21 mouse cellular contexts compared by ENCODE assay signal in genomic region chr3:150151823-150152158, GRCm38 (mm10).
"Had no signal": no experiment of that assay in that cellular context is flagged by ENCODE, and none has a peak within 500 bp of the region (broad histone marks: within the 10 kb centered on the region; RNA-seq: fewer than 3 reads in every experiment).

No protein-coding gene starts in this region.

- H3K9me3 ChIP-seq: heart, embryonic 13.5 days; heart, embryonic 15.5 days; hindbrain, embryonic 13.5 days; hindbrain, embryonic 15.5 days; limb, embryonic 13.5 days; limb, embryonic 15.5 days; liver, embryonic 12.5 days had no signal

- H3K4me2 ChIP-seq: heart, embryonic 11.5 days; heart, embryonic 13.5 days; heart, embryonic 15.5 days; hindbrain, embryonic 13.5 days; hindbrain, embryonic 15.5 days; limb, embryonic 13.5 days; limb, embryonic 15.5 days; liver, embryonic 12.5 days had no signal

- H3K27me3 ChIP-seq: heart, embryonic 13.5 days; heart, embryonic 15.5 days; hindbrain, embryonic 13.5 days; hindbrain, embryonic 15.5 days; limb, embryonic 13.5 days; limb, embryonic 15.5 days; liver, embryonic 12.5 days had no signal

- H3K4me3 ChIP-seq: heart, adult 2 months; heart, embryonic 13.5 days; heart, embryonic 15.5 days; hindbrain, embryonic 13.5 days; hindbrain, embryonic 15.5 days; limb, embryonic 13.5 days; limb, embryonic 15.5 days; liver, embryonic 12.5 days had no signal

- H3K36me3 ChIP-seq: heart, embryonic 13.5 days; heart, embryonic 15.5 days; hindbrain, embryonic 13.5 days; hindbrain, embryonic 15.5 days; limb, embryonic 13.5 days; limb, embryonic 15.5 days; liver, embryonic 12.5 days had no signal

- ATAC-seq: forebrain, postnatal 0 days; hindbrain, postnatal 0 days; intestine, embryonic 16.5 days; liver, embryonic 12.5 days had no signal

- H3K4me1 ChIP-seq: heart, embryonic 13.5 days; heart, embryonic 15.5 days; hindbrain, embryonic 15.5 days; limb, embryonic 13.5 days; limb, embryonic 15.5 days; liver, embryonic 12.5 days had no signal

- H3K27ac ChIP-seq: heart, adult 2 months; heart, embryonic 13.5 days; heart, embryonic 15.5 days; hindbrain, embryonic 13.5 days; hindbrain, embryonic 15.5 days; hindbrain, postnatal 0 days; limb, embryonic 13.5 days; limb, embryonic 15.5 days; liver, embryonic 12.5 days; liver, embryonic 14.5 days had no signal

- H3K9ac ChIP-seq: forebrain, postnatal 0 days; heart, embryonic 13.5 days; heart, embryonic 15.5 days; hindbrain, embryonic 13.5 days; hindbrain, embryonic 15.5 days; limb, embryonic 13.5 days; limb, embryonic 15.5 days; liver, embryonic 12.5 days; liver, embryonic 14.5 days had no signal

- DNase-seq: forebrain, postnatal 0 days; gastrocnemius, postnatal 14 days; gastrocnemius, postnatal 36 days; heart, adult 11 months; heart, adult 2 months; heart, postnatal 14 days; heart, postnatal 36 days; layer of hippocampus, adult 9-11 months; layer of hippocampus, postnatal 36 days; left cerebral cortex, postnatal 4 days had no signal
